Mouse (Mus musculus) lung, postnatal 36 days (tissue): Measurements from ENCODE around the gene Epb41.

Experiments
- DNase-seq: peaks from one replicate; pipeline ENCODE4 v3.0.0; 2022; ENCODE audit warnings: mixed read lengths

Epb41 gene

DNA sequence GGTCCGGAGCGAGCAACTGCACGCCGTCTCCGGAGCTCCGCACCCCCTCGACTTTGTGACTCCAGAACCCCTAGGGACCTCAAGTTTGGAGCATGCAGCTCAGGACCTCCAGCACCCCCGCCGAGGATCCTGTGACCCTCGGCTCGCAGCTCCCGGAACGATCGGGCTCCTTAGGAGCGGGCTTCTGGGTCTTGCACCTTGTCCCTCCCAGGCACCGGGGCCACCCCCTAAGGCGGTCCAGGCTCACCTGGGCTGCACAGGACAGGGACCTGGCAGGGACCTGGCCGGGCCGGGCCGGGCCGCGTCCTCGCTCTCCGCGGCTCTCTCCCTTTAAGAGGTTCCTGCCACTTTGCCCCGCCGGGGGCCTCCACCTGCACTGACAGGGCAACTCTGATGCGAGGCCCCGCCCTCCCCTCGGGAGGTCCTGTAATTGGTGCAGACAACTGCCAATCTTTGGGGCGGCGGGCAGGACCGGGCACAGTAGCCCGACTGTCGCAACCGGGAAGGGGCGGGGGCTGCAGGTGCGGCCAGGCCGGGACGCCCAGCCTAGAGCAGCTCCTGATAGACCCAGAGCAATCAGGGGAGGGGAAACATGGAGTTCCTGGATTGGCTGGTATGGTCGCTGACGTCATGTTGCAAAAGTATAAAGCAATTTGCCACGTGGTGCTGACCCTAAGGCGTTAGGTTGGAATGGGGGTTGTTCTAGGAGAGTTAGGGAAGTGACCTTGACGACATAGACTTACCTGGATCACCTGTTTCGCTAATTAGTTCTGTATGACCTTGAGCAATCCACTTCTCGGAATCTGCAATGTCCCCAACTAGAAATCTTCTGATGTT lies at the start of gene Epb41:
TSS of gene Epb41 (minus strand) at position 389 of the 837 bp plus-strand sequence.
- DNase-seq = peak; percentile 99

DNA sequence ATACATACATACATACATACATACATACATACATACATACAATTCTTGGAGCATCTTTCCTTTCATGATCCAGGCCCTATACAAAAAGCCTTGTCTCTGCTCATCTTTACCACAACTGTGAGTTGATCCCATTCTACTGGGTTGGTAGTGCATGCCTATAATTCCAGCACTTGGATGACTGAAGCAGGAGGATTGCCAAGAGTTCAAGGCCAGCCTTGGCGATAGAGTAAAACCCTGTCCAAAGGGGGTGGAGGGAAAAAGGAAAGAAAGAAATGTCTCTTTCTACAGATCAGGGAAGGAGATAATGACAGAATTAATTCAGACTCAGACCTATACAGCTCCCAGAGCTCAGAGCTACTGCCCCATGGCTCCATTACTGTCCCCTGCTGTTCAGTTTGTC lies 48.0 kb upstream of the Epb41 start:
- DNase-seq = no peak

GRCm38 (mm10) chr4:132121674-132122073 lies 46.6 kb upstream of the Epb41 start:
- DNase-seq = no peak

GRCm38 (mm10) chr4:132119566-132119965 lies 44.4 kb upstream of the Epb41 start:
- no peak for DNase-seq

- DNase-seq = no peak
Observed at GRCm38 (mm10) chr4:132116315-132116714, 41.2 kb upstream of the Epb41 start.

- DNase-seq = no peak
Observed at GRCm38 (mm10) chr4:132113411-132114095, 38.4 kb upstream of the Epb41 start.

DNA sequence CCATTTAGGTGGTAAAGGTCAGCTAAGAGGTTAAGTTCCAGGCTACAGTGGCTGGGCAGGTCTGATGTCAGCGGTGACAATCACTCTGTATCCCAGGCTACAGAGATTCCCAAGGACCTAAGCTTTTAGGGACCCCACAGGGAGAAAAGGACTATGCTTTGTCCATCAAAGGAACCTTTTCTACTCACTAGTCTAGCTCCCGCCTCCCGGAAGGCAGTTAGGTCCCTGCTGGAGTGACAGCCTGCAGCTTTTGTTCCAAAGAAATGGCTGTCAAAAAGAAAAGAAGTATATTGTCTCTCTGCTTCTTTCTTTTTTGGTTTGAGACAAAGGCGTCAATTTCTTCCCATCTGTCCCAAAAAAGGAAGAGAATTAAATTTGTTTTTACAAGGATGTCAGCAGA lies 36.1 kb upstream of the Epb41 start:
- DNase-seq = no peak

DNA sequence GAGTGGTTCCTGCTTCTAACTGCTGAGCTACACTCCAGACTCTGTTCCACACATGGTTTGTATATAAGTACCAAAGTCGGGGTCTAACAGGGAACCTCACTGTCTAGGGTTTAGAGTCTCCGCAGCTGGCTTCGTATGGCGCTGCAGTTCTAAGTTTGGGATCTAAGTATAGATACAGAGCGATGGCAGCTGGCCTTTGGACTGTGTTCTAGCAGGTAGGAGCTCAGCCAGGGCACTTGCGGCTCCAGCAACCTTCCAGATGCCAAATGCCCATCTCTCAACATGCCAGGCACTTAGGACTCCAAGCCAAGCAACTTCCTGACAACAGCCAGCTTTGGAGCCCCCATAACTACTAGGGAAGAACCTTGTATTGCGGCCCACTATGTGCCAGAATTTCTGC lies 33.1 kb upstream of the Epb41 start:
- no peak for DNase-seq

GRCm38 (mm10) chr4:132101152-132101551 lies 26.0 kb upstream of the Epb41 start:
- peak; percentile 31 for DNase-seq

- DNase-seq = no peak
Observed at GRCm38 (mm10) chr4:132099548-132099947, 24.4 kb upstream of the Epb41 start.

DNA sequence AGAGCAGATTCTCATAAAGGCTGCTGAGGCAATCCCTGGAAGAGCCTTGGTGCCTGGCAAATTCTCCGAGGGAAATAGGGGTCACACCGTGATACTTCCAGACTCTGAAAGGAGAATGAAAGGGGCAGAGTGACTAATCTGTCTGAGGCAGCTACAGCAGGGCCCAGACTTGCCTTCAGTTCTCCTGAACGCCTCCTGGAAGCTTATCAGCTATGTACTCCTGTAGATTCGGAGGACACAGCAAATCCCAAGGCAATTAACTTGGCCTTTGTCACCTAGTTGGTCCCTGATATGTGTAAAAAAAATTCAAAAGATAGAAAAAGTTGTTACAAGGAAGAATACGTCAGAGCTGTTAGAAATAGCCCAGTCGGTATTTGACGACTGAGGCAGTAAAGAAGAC lies 19.9 kb upstream of the Epb41 start:
- DNase-seq = no peak

- DNase-seq = no peak
Observed at GRCm38 (mm10) chr4:132093928-132094327, 18.8 kb upstream of the Epb41 start.

GRCm38 (mm10) chr4:132093136-132093535 lies 18.0 kb upstream of the Epb41 start:
- no peak for DNase-seq

DNA sequence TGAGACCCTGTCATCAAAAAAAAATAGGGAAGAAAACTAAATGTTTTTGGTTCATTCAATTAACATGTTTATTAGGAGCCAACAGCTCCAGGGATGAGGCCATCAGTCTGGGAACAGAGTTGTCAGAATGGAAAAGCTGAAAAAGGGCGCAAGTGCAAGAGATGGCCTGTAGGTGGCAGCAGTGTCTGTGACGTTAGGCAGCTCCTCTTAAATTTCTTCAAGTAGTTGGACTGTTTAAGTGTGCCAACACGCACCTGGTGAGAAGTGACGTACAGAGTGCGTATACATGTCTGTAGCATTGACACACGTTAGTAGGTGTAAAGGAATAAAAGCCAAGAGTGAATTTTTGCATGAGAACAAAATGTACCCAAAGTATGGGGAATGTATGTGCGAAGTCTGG lies 13.8 kb upstream of the Epb41 start:
- DNase-seq = peak; percentile 77

- no peak for DNase-seq
Observed at GRCm38 (mm10) chr4:132085114-132085513, 10.0 kb upstream of the Epb41 start.

DNA sequence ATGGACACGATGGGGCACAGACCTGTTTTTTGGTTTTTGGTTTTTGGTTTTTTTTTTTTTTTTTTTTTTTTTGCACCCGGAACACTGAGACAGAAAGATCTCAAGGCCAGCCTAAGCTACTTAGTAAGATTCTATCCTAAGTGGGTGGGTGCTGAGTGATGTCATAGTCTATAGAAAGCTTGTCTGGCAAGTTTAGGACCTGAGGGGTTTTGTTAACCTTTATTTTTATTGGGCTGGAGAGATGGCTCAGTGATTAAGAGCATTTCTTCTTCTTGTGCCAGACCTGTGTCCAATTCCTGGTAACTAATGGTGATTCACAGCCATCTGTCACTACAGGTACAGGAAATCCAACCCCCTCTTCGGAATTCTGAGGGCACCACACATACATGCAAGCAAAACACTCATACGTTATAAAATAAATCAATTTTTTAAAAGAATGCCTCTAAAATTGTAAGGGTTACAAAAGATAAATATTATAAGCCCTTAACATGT lies 5.4 kb upstream of the Epb41 start:
- DNase-seq = no peak

GRCm38 (mm10) chr4:132079555-132080275 lies 4.6 kb upstream of the Epb41 start:
- DNase-seq = peak; percentile 87

DNA sequence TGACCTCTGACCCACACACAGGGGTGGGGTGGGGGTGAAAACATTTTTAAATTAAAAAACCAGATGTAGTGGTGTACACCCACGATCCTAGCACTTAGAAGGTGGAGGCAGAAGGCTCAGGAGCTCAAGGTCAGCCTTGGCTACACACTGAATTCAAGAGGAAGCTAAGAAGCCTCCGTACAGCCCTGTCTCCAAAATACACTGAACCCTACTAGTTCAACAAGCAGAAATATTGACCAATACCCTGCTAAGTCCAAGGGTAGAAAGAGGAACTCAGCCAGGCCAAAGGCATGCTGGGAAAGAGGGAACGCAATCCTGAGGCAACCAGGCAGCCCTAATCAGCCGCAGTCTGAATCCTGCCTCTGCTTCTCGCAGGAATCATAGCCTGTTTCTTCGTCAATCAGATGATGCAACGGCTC lies 3.2 kb upstream of the Epb41 start:
- peak; percentile 62 for DNase-seq

DNA sequence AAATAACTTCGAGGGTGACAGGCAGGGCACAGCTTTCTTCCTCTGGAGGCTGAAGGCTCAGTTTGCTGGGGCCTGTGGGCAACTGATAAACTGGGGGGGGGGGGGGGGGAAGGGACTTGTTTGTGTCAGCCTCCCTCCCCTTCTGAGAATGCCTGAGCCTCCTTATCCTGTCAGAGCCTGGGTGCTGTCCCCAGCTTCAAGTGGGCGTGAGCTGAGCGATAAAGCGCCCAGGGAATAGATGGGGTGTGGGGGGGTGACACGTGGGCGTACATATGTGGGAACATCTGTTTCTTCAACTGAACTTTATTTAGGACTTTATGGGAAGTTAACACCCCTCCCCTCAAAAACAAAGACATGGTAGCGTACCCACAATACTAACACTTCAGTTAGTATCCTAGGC lies 2.3 kb upstream of the Epb41 start:
- DNase-seq = no peak

DNA sequence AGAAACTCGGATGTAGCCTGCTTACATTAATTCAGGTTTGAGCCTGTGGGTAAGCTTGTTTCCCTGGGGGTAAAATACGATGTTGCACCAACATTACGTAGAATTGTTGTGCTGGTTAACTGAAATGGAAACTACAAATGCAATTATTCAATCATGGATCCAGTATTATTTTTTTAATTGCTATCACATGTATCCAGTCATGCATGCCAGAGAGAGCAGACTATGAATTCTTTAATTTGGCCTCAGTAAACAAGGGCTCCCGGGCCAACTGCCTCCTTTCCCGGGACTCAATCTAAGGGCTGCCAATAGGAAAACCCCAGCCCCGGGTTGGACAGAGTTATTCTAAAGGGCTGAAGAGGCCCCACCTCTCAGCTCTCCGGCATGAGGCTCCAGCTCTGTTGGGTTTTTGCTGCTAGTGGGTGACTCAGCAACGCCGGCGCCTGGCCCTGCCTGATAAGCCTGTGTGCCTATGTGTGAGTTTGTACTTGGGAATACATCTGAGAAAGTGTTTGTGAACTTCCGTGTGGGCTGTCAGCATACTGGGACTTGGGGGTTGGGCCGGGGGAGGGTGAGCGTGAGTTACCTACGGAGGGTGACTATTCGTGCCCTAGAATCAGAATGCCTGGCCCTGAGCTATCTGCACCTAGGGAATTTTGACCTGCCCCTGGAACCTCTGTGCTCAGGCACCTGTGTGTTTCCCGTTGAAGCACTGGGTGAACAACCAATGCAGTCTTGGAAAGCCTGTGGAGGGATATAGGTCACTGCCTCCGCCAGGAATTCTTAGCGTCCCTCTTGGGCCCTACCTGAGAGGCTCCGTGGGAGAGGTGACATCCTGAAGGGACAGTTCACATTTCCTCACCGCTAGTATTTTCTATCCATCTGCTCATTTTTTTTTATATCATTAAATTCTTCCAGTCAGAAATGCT lies 1.6 kb upstream of the Epb41 start:
- peak; percentile 80 for DNase-seq

DNA sequence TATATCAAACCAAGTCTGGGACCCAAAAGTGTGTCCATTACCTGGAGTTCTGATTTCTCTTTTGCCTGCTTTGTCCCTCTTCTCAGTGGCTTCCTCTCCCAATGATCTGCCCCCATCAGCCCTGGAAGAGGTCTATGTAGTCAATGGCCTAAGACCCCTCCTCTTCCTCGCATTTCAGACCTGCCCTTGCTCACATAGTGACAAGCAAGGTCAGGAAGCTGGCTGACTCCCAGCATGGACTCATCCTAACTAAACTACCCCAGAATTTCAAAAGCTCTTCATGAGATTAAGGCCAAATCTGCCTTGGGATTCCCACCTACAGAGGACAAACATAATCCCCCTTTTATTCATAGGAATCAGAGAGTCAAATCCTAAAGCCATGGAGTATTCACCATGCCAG lies 675 bp upstream of the Epb41 start:
- DNase-seq = no peak
